Comparison of ENCODE assay signal across 15 mouse cellular contexts in the genomic region with DNA sequence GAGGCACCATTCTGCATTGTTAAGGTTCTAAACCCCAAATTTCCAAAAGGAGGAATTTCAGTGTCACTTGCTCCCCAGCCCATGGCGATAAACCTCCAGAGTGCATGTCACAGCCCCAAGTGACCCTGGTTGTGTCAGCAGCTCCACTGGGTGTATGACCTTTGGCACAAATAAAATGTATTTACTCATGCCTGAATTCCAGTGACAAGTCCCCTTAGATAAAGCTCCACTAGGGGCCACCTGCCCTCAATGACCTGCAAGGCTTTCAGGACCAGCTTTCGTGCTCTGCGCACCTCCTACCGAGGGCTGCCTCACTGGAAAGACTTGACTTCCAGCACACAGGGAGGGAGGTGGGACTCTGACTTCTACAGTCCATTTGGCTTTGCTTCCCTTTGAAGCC.
DNase-seq lines count a peak whose midpoint lies in the region; ATAC-seq and TF ChIP-seq lines count a peak whose summit lies in the region.
"Had no signal": no experiment of that assay in that cellular context is flagged by ENCODE, and none has a peak within 500 bp of the region (broad histone marks: within the 10 kb centered on the region; RNA-seq: fewer than 3 reads in every experiment).

No protein-coding gene starts in this region.

- peak overlapping the region; percentile 40 for H3K27ac ChIP-seq in bone marrow, adult 2 months (ENCODE audit: control insufficient read depth, insufficient read depth, low read depth, low read length, poor library complexity)
- H3K27ac ChIP-seq in kidney, embryonic 14.5 days (ENCODE audit: low read depth, low read length) = no peak overlapping the region; the same call in 1 of the 2 replicates
- no peak overlapping the region for H3K27ac ChIP-seq in liver, embryonic 14.5 days
- H3K27ac ChIP-seq: heart, embryonic 15.5 days; hindbrain, embryonic 12.5 days; left cerebral cortex, adult 2 months; limb, embryonic 12.5 days; midbrain, embryonic 12.5 days; stomach, postnatal 0 days had no signal

- WGBS in bone marrow, adult 2 months = 82% methylated on average over 4 of the region's 4 CpGs
- 22% methylated on average over 4 of the region's 4 CpGs for WGBS in kidney, embryonic 14.5 days
- 54% methylated on average over 4 of the region's 4 CpGs for WGBS in liver, embryonic 14.5 days (ENCODE audit: insufficient replicate concordance)

- peak; percentile 10 for DNase-seq in embryo, embryonic 9.5 days (ENCODE audit: extremely low spot score)
- DNase-seq in embryo, embryonic 10.5 days (ENCODE audit: low spot score) = no peak
- DNase-seq in liver, embryonic 14.5 days (ENCODE audit: low read depth in 3 of 3, low spot score in 3 of 3) = peak in 1 of 3 experiments; percentile 7
- DNase-seq in adipocyte (ENCODE audit: low spot score) = no peak
- no peak for DNase-seq in layer of hippocampus, adult 9-10 months (ENCODE audit: low spot score)
- DNase-seq: cerebellum, adult 9-10 months; thymus, postnatal 25 days had no signal

- H3K4me2 ChIP-seq in kidney, embryonic 14.5 days (replicated peaks; ENCODE audit: low read depth, low read length) = peak overlapping the region; percentile 13; the same call in 1 of the 2 replicates
- H3K4me2 ChIP-seq in liver, embryonic 14.5 days (ENCODE audit: low read depth) = peak overlapping the region; percentile 18; the same call in 1 of the 2 replicates
- H3K4me2 ChIP-seq: heart, embryonic 15.5 days; hindbrain, embryonic 12.5 days; limb, embryonic 12.5 days; midbrain, embryonic 12.5 days had no signal

- no peaks in the 10 kb centered on the region for H3K9me3 ChIP-seq in kidney, embryonic 14.5 days (ENCODE audit: control insufficient read depth, low read length)
- H3K9me3 ChIP-seq in liver, embryonic 14.5 days (ENCODE audit: control insufficient read depth, low read length) = no peaks in the 10 kb centered on the region
- H3K9me3 ChIP-seq: heart, embryonic 15.5 days; hindbrain, embryonic 12.5 days; limb, embryonic 12.5 days; midbrain, embryonic 12.5 days had no signal

- TF ChIP-seq CTCF in bone marrow, adult 2 months (IDR thresholded peaks at IDR 0.05; ENCODE audit: control insufficient read depth, insufficient read depth, low read length) = no peak
- no peak for TF ChIP-seq CTCF in liver, embryonic 14.5 days (IDR thresholded peaks at IDR 0.05; ENCODE audit: low read depth)

- no peak for TF ChIP-seq EP300 in liver, embryonic 14.5 days (IDR thresholded peaks at IDR 0.05; ENCODE audit: low read depth)

- H3K4me1 ChIP-seq in bone marrow, adult 2 months (ENCODE audit: control insufficient read depth, insufficient read depth, low read length) = peaks cover 3% of the 10 kb centered on the region; the same call in 1 of the 2 replicates
- H3K4me1 ChIP-seq in kidney, embryonic 14.5 days (ENCODE audit: control insufficient read depth, insufficient read depth, low read length) = peaks cover 26% of the 10 kb centered on the region; the same call in 1 of the 2 replicates
- 0 out of 4 replicates have a peak, but pooled peaks cover 0 to 2% of the 10 kb centered on the region in 2 experiments for H3K4me1 ChIP-seq in liver, embryonic 14.5 days (replicated peaks; ENCODE audit: control insufficient read depth in 2 of 2, insufficient read depth in 2 of 2, low read length in 1 of 2)
- H3K4me1 ChIP-seq: heart, embryonic 15.5 days; hindbrain, embryonic 12.5 days; limb, embryonic 12.5 days; midbrain, embryonic 12.5 days had no signal

- no peak for ATAC-seq in kidney, embryonic 14.5 days (ENCODE audit: low FRiP score, low TSS enrichment)
- ATAC-seq in liver, embryonic 14.5 days (ENCODE audit: insufficient read depth) = no peak

- H3K27me3 ChIP-seq in kidney, embryonic 14.5 days (ENCODE audit: control insufficient read depth, insufficient read depth, low read length) = no peaks in the 10 kb centered on the region
- H3K27me3 ChIP-seq in liver, embryonic 14.5 days (ENCODE audit: control insufficient read depth, insufficient read depth, low read length) = no peaks in the 10 kb centered on the region
- H3K27me3 ChIP-seq: heart, embryonic 15.5 days; limb, embryonic 12.5 days had no signal

- no peak overlapping the region for H3K9ac ChIP-seq in kidney, embryonic 14.5 days (ENCODE audit: low read depth, low read length)
- no peak overlapping the region for H3K9ac ChIP-seq in liver, embryonic 14.5 days (replicated peaks)
- H3K9ac ChIP-seq: heart, embryonic 15.5 days; hindbrain, embryonic 12.5 days; limb, embryonic 12.5 days; midbrain, embryonic 12.5 days had no signal

- H3K36me3 ChIP-seq in kidney, embryonic 14.5 days (ENCODE audit: control insufficient read depth, insufficient read depth, low read length) = no peaks in the 10 kb centered on the region
- no peaks in the 10 kb centered on the region for H3K36me3 ChIP-seq in liver, embryonic 14.5 days (replicated peaks; ENCODE audit: control insufficient read depth, insufficient read depth, low read depth)
- H3K36me3 ChIP-seq: heart, embryonic 15.5 days; hindbrain, embryonic 12.5 days; limb, embryonic 12.5 days; midbrain, embryonic 12.5 days had no signal

- TF ChIP-seq POLR2A in bone marrow, adult 2 months (IDR thresholded peaks at IDR 0.05; ENCODE audit: borderline replicate concordance, control insufficient read depth, low read depth, low read length) = no peak

- H3K4me3 ChIP-seq in bone marrow, adult 2 months (replicated peaks; ENCODE audit: control insufficient read depth, low read depth, low read length) = no peak overlapping the region
- H3K4me3 ChIP-seq in kidney, embryonic 14.5 days (ENCODE audit: low read length) = no peak overlapping the region
- H3K4me3 ChIP-seq in liver, embryonic 14.5 days (ENCODE audit: insufficient read depth in 1 of 2, low read depth in 2 of 2, low read length in 2 of 2) = no peak overlapping the region
- H3K4me3 ChIP-seq: heart, embryonic 15.5 days; hindbrain, embryonic 12.5 days; left cerebral cortex, adult 2 months; limb, embryonic 12.5 days; midbrain, embryonic 12.5 days had no signal
